19 mouse cellular contexts compared by ENCODE assay signal in the genomic region with DNA sequence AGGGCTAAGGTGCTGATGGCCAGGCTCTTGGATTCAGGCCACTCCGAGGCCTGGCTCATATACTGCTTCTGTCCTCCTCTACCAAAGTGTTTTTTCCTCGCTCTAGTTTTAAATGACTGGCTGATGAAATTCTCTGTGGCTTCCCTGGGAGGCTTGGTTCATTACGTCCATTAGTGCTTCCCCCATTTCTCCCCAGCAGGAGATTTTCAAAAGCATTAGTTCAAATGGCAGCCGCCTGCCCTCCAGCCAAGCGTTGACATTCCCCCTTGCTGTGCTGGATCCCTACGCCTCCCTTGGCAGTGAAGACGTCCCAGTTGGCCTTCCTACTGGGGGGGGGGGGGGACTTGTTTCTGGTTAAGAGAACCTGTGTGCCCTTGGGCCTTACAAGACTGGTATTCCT.
A peak's percentile ranks its signal among the peaks of the same experiment; 100 is the strongest.
DNase-seq lines count a peak whose midpoint lies in the region; ATAC-seq and TF ChIP-seq lines count a peak whose summit lies in the region.
"Had no signal": no experiment of that assay in that cellular context is flagged by ENCODE, and none has a peak within 500 bp of the region (broad histone marks: within the 10 kb centered on the region; RNA-seq: fewer than 3 reads in every experiment).

No protein-coding gene starts in this region.

- no peaks in the 10 kb centered on the region for H3K36me3 ChIP-seq in neural tube, embryonic 12.5 days
- H3K36me3 ChIP-seq in limb, embryonic 12.5 days: no peaks in the 10 kb centered on the region
- H3K36me3 ChIP-seq in forebrain, postnatal 0 days (ENCODE audit: insufficient read depth): no peaks in the 10 kb centered on the region
- H3K36me3 ChIP-seq: embryonic facial prominence, embryonic 15.5 days; liver, embryonic 13.5 days; stomach, embryonic 15.5 days had no signal

- 0 out of 2 replicates have a peak, but pooled peaks have one; percentile 13 for ATAC-seq in cerebellum, adult (ENCODE audit: insufficient number of reproducible peaks, low FRiP score, low TSS enrichment)
- 0 out of 2 replicates have a peak, but pooled peaks have one; percentile 26 for ATAC-seq in neural tube, embryonic 12.5 days (ENCODE audit: low FRiP score, low read depth)
- no peak for ATAC-seq in limb, embryonic 12.5 days (ENCODE audit: insufficient number of reproducible peaks, insufficient read depth, low FRiP score, low TSS enrichment, low read depth)
- ATAC-seq in frontal cortex, adult (ENCODE audit: low TSS enrichment): no peak
- no peak for ATAC-seq in forebrain, postnatal 0 days
- ATAC-seq: activated CD4-positive, CD25-positive, alpha-beta regulatory T cell, adult 4 months; forebrain, embryonic 13.5 days had no signal

- no peak overlapping the region for H3K9ac ChIP-seq in neural tube, embryonic 12.5 days
- H3K9ac ChIP-seq in limb, embryonic 12.5 days (replicated peaks): 0 out of 2 replicates have a peak overlapping the region, but pooled peaks have one; percentile 42
- no peak overlapping the region; the same call in 1 of the 2 replicates for H3K9ac ChIP-seq in forebrain, postnatal 0 days
- H3K9ac ChIP-seq: embryonic facial prominence, embryonic 15.5 days; forebrain, embryonic 13.5 days; liver, embryonic 13.5 days; stomach, embryonic 15.5 days had no signal

- no peaks in the 10 kb centered on the region for H3K9me3 ChIP-seq in neural tube, embryonic 12.5 days
- H3K9me3 ChIP-seq in limb, embryonic 12.5 days: no peaks in the 10 kb centered on the region
- no peaks in the 10 kb centered on the region for H3K9me3 ChIP-seq in forebrain, postnatal 0 days (ENCODE audit: low read length)
- H3K9me3 ChIP-seq: embryonic facial prominence, embryonic 15.5 days; forebrain, embryonic 13.5 days; liver, embryonic 13.5 days; stomach, embryonic 15.5 days had no signal

- H3K4me3 ChIP-seq in neural tube, embryonic 12.5 days: no peak overlapping the region
- H3K4me3 ChIP-seq in limb, embryonic 12.5 days (replicated peaks): no peak overlapping the region
- no peak overlapping the region for H3K4me3 ChIP-seq in forebrain, postnatal 0 days (ENCODE audit: low read depth, low read length)
- H3K4me3 ChIP-seq: embryonic facial prominence, embryonic 15.5 days; forebrain, embryonic 13.5 days; liver, embryonic 13.5 days; stomach, embryonic 15.5 days had no signal

- no peak overlapping the region for H3K4me2 ChIP-seq in neural tube, embryonic 12.5 days (replicated peaks)
- no peak overlapping the region for H3K4me2 ChIP-seq in limb, embryonic 12.5 days
- H3K4me2 ChIP-seq in forebrain, postnatal 0 days (ENCODE audit: low read depth): no peak overlapping the region
- H3K4me2 ChIP-seq: embryonic facial prominence, embryonic 15.5 days; forebrain, embryonic 13.5 days; heart, embryonic 11.5 days; liver, embryonic 13.5 days; stomach, embryonic 15.5 days had no signal

- H3K4me1 ChIP-seq in neural tube, embryonic 12.5 days: peaks cover 19% of the 10 kb centered on the region
- peaks cover 22% of the 10 kb centered on the region for H3K4me1 ChIP-seq in limb, embryonic 12.5 days (replicated peaks)
- no peaks in the 10 kb centered on the region for H3K4me1 ChIP-seq in forebrain, postnatal 0 days (ENCODE audit: insufficient read depth)

- no peak for TF ChIP-seq CTCF in forebrain, postnatal 0 days (IDR thresholded peaks at IDR 0.05; ENCODE audit: low read depth)

- 20% methylated on average over 7 of the region's 7 CpGs for WGBS in neural tube, embryonic 12.5 days
- 29% methylated on average over 7 of the region's 7 CpGs for WGBS in limb, embryonic 12.5 days
- 23% methylated on average over 7 of the region's 7 CpGs for WGBS in forebrain, postnatal 0 days

- no peaks in the 10 kb centered on the region for H3K27me3 ChIP-seq in neural tube, embryonic 12.5 days (replicated peaks)
- no peaks in the 10 kb centered on the region for H3K27me3 ChIP-seq in limb, embryonic 12.5 days
- no peaks in the 10 kb centered on the region for H3K27me3 ChIP-seq in forebrain, postnatal 0 days (ENCODE audit: insufficient read depth, low read length)
- H3K27me3 ChIP-seq: embryonic facial prominence, embryonic 15.5 days; liver, embryonic 13.5 days; stomach, embryonic 15.5 days had no signal

- no peak overlapping the region for H3K27ac ChIP-seq in neural tube, embryonic 12.5 days
- H3K27ac ChIP-seq in limb, embryonic 12.5 days: 0 out of 2 replicates have a peak overlapping the region, but pooled peaks have one; percentile 17
- no peak overlapping the region for H3K27ac ChIP-seq in forebrain, postnatal 0 days (ENCODE audit: low read depth, low read length)
- H3K27ac ChIP-seq: embryonic facial prominence, embryonic 15.5 days; forebrain, embryonic 13.5 days; liver, embryonic 13.5 days; stomach, embryonic 15.5 days had no signal

- DNase-seq in cerebellum, postnatal 4 days (ENCODE audit: low spot score in 2 of 2): no peak
- no peak for DNase-seq in neural tube, embryonic 10.5 days (ENCODE audit: extremely low spot score, low spot score)
- DNase-seq in urinary bladder, postnatal 36 days (ENCODE audit: low spot score in 2 of 2): no peak
- DNase-seq in forebrain, postnatal 0 days: no peak
- DNase-seq: adrenal gland, postnatal 36 days; gastrocnemius, postnatal 14 days; heart, postnatal 36 days; kidney, adult 11 months; liver, embryonic 13.5 days; spleen, adult 18-20 months had no signal

Comparison
In these comparisons a context has a peak if more than half of its experiments do, and no peak if none do; other contexts are left out.
1. ATAC-seq: peak in cerebellum, adult (single experiment) and neural tube, embryonic 12.5 days (single experiment); none in limb, embryonic 12.5 days (single experiment), frontal cortex, adult (single experiment) and forebrain, postnatal 0 days (single experiment).